Mouse (Mus musculus) left cerebral cortex, adult 18-20 months (tissue): Measurements from ENCODE around the gene Rarres2. TPM values are rescaled to one million over a fixed set of nuclear protein-coding genes. Genes with fewer than 3 reads are reported as not detected.
"Not testable (repeated sequence)": the region's sequence is repeated elsewhere in the genome, so short reads cannot be mapped to it uniquely, and the experiment has no call there.

Experiments used
- DNase-seq, 2 experiments: peaks; one replicate each; pipeline ENCODE4 v3.0.0; 2021 to 2022; ENCODE audit warnings: low spot score in 2 of 2, mixed read lengths in 1 of 2
- total RNA-seq, 2 experiments: library from RNA; stranded (reverse); gene quantifications; 2 replicates each; pipeline ENCODE4 v1.2.3; 2021

Rarres2 gene
- total RNA-seq, 2 experiments from 2014 or later = 12.0 to 14.4 TPM

- DNase-seq = no peak
These were observed 30.8 kb downstream of the Rarres2 start for GRCm38 (mm10) chr6:48541560-48542450.

GRCm38 (mm10) chr6:48540721-48541120 is 31.9 kb downstream of the Rarres2 start:
- no peak for DNase-seq

- no peak for DNase-seq
These were observed 32.7 kb downstream of the Rarres2 start for GRCm38 (mm10) chr6:48539860-48540259.

DNA sequence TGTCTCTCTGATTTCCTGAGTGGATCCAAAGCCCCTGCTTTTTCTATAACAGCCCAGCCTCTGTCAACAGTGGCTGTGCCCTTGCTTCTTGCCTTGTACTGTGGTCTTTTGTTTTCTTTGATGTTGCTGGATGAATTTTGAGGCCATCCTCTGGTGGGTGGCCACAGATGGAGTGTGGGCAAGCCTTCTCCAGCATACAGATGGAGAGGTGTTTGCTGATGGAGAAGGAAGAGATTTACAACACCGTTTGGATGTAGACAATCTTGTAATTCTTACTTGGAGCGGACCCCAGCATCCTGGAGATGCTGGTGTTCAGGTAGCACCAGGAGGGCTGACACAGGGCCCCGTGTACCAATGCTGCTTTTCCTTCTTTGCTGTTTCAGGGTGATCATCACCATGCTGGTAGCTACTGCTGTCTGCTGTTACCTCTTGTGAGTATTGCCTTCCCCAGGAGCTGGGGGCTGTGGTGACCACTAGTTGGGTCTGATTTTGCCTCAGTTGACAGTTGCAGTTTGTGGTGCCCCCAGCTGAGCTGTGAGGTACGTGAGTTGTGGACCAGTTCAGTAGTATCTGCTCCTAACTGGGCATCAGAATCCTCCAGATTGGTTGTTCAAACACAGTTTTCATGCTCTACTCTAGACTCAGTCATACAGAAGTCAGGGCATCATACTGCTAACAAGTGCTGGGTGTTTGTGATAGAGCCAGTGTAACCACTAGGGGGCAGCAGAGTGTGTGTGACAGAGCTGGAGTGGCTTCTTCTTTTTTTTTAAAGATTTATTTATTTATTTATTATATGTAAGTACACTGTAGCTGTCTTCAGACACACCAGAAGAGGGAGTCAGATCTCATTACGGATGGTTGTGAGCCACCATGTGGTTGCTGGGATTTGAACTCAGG is 33.5 kb downstream of the Rarres2 start:
- peak; percentile 78 to 79 for DNase-seq

DNA sequence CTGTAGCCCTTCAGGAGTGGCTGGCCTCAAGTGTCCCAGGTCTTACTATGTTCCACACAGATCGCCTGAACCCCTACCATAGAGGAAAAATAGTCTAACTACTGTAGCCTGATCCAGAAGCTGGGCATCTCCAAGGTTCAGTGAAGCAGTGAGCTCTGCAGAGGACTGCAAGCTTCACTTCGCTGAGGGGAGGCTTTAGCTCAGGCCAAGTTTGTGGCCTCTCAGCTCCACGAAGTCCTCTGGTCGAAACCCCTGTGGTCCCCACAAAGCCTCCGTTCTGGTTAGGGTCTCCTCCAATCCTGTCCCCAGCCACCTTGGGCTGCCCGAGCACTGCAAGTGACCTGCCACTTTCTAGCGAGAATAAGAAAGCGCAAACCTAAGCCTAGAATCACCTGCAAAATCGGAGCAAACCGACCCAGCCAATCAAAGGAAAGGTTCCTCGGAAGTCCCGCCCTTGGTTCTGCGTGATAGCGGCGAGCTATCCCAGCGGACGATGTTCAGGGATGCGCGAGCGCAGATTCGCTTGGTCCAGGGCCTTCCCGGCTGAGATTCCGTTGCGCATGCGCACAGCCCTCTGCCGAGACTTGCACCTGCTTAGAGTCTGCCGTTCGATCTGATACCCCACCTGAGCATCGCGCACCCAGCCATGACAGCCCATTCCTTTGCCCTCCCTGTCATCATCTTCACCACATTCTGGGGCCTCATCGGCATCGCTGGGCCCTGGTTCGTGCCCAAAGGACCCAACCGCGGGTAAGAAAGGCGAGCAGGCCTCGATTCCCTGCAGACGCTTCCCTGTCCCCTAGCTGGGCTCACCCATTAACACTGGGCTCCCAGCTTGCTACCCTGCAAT is 35.3 kb downstream of the Rarres2 start, which contains the start of gene Atp6v0e2:
Atp6v0e2 (plus strand) TSS at position 511 of the 850 bp plus-strand sequence.
- DNase-seq = peak; percentile 91 to 93

DNA sequence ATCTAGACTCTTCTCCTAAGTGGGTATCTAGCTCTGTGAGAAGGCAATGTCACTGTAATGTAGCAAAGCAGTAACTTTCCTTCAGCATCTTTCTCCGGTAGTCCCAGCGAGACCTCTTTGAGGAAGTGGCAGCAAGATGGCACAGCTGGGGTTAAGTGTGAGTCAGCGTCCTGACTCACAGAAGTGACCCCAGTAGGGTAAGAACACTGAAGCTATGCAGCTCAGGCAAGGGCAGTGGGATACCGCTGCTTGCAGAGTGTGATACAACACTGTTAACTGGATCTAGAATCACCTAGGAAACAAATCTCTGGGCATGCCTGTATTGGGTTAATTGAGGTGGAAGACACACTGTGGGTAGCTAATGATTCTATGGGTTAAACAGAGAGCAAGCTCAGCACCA is 36.5 kb downstream of the Rarres2 start:
- DNase-seq = no peak

GRCm38 (mm10) chr6:48534913-48535312 is 37.7 kb downstream of the Rarres2 start:
- DNase-seq = no peak

GRCm38 (mm10) chr6:48533475-48533874 is 39.1 kb downstream of the Rarres2 start:
- no peak for DNase-seq

DNA sequence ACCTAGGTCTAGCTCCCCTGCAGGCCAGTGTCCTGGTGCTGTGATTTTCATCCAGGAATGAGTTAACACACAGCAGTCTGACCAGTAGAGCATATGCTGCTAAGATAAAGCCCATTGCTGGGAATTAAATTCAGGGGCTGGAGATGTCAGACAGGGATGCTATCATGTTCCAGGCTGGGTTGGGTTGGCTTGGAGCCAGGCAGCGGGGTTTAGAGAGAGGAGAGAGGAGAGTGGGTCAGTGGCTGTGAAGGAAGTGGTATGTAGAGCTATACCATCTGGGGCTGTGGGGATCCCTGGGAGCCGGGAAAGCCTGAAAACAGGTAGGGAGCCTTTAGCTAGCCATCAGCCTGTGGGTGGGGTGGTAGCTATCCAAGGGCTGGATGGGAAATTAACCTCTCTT is 41.7 kb downstream of the Rarres2 start:
- no peak for DNase-seq

GRCm38 (mm10) chr6:48529871-48530440 is 42.6 kb downstream of the Rarres2 start:
- no peak for DNase-seq

GRCm38 (mm10) chr6:48529261-48529660 is 43.3 kb downstream of the Rarres2 start:
- no peak for DNase-seq

DNA sequence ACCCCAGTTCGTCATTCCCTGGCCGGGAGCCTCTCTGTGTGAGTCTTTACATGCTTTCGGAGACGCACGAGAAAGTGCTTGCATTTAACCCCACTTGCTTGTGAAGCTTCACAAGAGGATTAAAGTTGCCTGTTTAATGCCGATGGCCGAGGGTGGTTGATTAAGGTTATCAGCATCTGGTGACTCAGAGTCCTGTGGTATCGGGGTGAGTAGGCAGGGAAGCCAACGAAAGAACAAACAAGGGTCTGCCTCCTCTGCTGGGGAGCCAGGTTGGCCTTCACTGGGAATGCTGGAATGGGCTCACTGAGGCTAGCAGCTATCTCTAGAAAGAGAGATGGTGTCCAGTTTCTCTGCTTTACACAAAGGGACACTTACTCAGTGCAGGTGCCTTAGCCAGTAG is 44.7 kb downstream of the Rarres2 start:
- no peak for DNase-seq

DNA sequence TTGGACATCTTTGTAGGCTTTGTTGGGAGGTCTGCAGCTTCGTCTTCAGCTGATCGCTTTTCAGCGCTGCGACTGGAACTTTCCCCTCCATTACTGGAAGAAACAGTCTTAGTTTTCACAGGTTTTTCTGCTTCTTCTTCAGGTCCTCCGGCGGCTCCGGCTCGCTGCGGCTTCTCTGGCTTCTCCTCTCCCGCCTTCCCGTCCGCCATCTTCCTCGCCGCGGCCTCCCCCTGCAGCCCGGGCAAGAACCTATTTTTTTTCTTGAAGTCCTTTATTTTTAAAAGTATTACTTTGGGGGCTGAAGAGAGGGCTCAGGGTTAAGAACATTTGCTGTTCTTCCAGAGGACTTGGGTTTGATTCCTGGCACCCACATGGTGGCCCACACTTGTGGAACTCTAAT is 47.7 kb downstream of the Rarres2 start:
- DNase-seq = not testable (repeated sequence)

Other genes starting within 250 kb of the Rarres2 start
- gene Krba1, start 177.2 kb downstream of the Rarres2 start, total RNA-seq = 10 to 100 TPM; 45.9 to 47.5 TPM
- 10 to 100 TPM; 30.9 to 31.6 TPM for gene Zfp467, start 127.0 kb downstream of the Rarres2 start, total RNA-seq
- gene Sspo, start 124.6 kb downstream of the Rarres2 start, total RNA-seq = 1 to 10 TPM in 1 of 2 experiments, under 1 TPM in 1; 0.16 to 1.1 TPM
- 100 to 1,000 TPM; 423 to 437 TPM for gene Atp6v0e2, start 35.2 kb downstream of the Rarres2 start, total RNA-seq
- gene Lrrc61, start 18.0 kb downstream of the Rarres2 start, total RNA-seq = 10 to 100 TPM; 35.4 to 40.3 TPM
- not detected for gene Gm45021, start 16.8 kb upstream of the Rarres2 start, total RNA-seq
- gene Repin1, start 21.1 kb upstream of the Rarres2 start, total RNA-seq = 10 to 100 TPM; 55.0 to 58.6 TPM
- gene Gm44965, start 21.2 kb upstream of the Rarres2 start, total RNA-seq = not detected
- 1 to 10 TPM; 6.0 to 8.1 TPM for gene Zfp775, start 29.3 kb upstream of the Rarres2 start, total RNA-seq
- 10 to 100 TPM; 15.9 to 16.0 TPM for gene AI854703, start 54.0 kb upstream of the Rarres2 start, total RNA-seq
- gene Gimap8, start 74.4 kb upstream of the Rarres2 start, total RNA-seq = under 1 TPM; 0.91 to 0.93 TPM
- gene Gimap9, start 103.3 kb upstream of the Rarres2 start, total RNA-seq = under 1 TPM; 0.70 to 0.80 TPM
- gene Gimap4, start 111.8 kb upstream of the Rarres2 start, total RNA-seq = under 1 TPM; 0.28 to 0.75 TPM
- 1 to 10 TPM; 3.6 to 4.1 TPM for gene Gimap6, start 135.4 kb upstream of the Rarres2 start, total RNA-seq
- 1 to 10 TPM in 1 of 2 experiments, not detected in 1; 2.3 TPM for gene Gm28053, start 145.8 kb upstream of the Rarres2 start, total RNA-seq
- not detected for gene Gimap7, start 145.8 kb upstream of the Rarres2 start, total RNA-seq
- gene Gimap1, start 166.3 kb upstream of the Rarres2 start, total RNA-seq = 1 to 10 TPM; 2.1 to 2.3 TPM
- gene Gimap5, start 173.4 kb upstream of the Rarres2 start, total RNA-seq = 1 to 10 TPM in 1 of 2 experiments, under 1 TPM in 1; 0.89 to 1.4 TPM
- not detected for gene Gimap3, start 198.1 kb upstream of the Rarres2 start, total RNA-seq